Mouse (Mus musculus) ES-E14 (cell line): ENCODE data around the gene Eppin.

Source experiments
- CHD2 ChIP-seq: IDR thresholded peaks from 2 replicates; pipeline ENCODE4 v1.6.1; 2014; ENCODE audit warnings: mild to moderate bottlenecking, low read depth, low read length, inconsistent platforms
- MAFK ChIP-seq: IDR thresholded peaks from 2 replicates; pipeline ENCODE4 v1.6.1; 2014; ENCODE audit warnings: mild to moderate bottlenecking, low read depth, low read length, inconsistent platforms; ENCODE audit not compliant: insufficient read depth
- ZC3H11A ChIP-seq: IDR thresholded peaks from 2 replicates; pipeline ENCODE4 v1.6.1; 2012; ENCODE audit warnings: low read depth, mild to moderate bottlenecking, inconsistent platforms, low read length, borderline replicate concordance
- ZNF384 ChIP-seq: IDR thresholded peaks from 2 replicates; pipeline ENCODE4 v1.6.1; 2012; ENCODE audit warnings: low read depth, low read length, inconsistent platforms

- no peak for TF ChIP-seq ZNF384
- TF ChIP-seq CHD2: no peak
- TF ChIP-seq ZC3H11A: 0 out of 2 replicates have a peak, but pooled peaks have one; percentile 11
- no peak for TF ChIP-seq MAFK
Observed at GRCm38 (mm10) chr2:164566997-164567396, 26.4 kb downstream of the Eppin start.
